Mouse (Mus musculus): ENCODE results near the gene Gpatch4.

Gene Gpatch4

GRCm38 (mm10) chr3:88030608-88031395 is 12.1 kb upstream of the Gpatch4 start:
- no peak for DNase-seq (ENCODE audit: low spot score in 2 of 2)

GRCm38 (mm10) chr3:88033506-88033905 is 9.4 kb upstream of the Gpatch4 start:
- no peak for DNase-seq (ENCODE audit: low spot score in 2 of 2)

GRCm38 (mm10) chr3:88035561-88036293 is 7.2 kb upstream of the Gpatch4 start:
- no peak for DNase-seq (ENCODE audit: low spot score in 2 of 2)

- DNase-seq (ENCODE audit: low spot score in 2 of 2): no peak
Observed at GRCm38 (mm10) chr3:88049532-88049931, 6.6 kb downstream of the Gpatch4 start.

- DNase-seq (ENCODE audit: low spot score in 2 of 2): no peak
Observed at GRCm38 (mm10) chr3:88057030-88057429, 14.1 kb downstream of the Gpatch4 start.

GRCm38 (mm10) chr3:88057902-88058696 is 15.2 kb downstream of the Gpatch4 start, which contains the start of gene Naxe:
Naxe (minus strand) TSS chr3:88058495.
- peak; percentile 72 to 82 for DNase-seq (ENCODE audit: low spot score in 2 of 2)

- peak in 1 of 2 experiments; percentile 4 for DNase-seq (ENCODE audit: low spot score in 2 of 2)
Observed at GRCm38 (mm10) chr3:88068386-88068785, 25.5 kb downstream of the Gpatch4 start.

- DNase-seq (ENCODE audit: low spot score in 2 of 2): peak; percentile 92 to 94
Observed at GRCm38 (mm10) chr3:88071783-88072182, 28.9 kb downstream of the Gpatch4 start.

GRCm38 (mm10) chr3:88073631-88074030 is 30.7 kb downstream of the Gpatch4 start:
- DNase-seq (ENCODE audit: low spot score in 2 of 2): no peak

- DNase-seq (ENCODE audit: low spot score in 2 of 2): no peak
Observed at GRCm38 (mm10) chr3:88074351-88074750, 31.4 kb downstream of the Gpatch4 start.

GRCm38 (mm10) chr3:88074766-88075165 is 31.9 kb downstream of the Gpatch4 start:
- DNase-seq (ENCODE audit: low spot score in 2 of 2): no peak

- DNase-seq (ENCODE audit: low spot score in 2 of 2): no peak
Observed at GRCm38 (mm10) chr3:88077441-88077840, 34.5 kb downstream of the Gpatch4 start.

- DNase-seq (ENCODE audit: low spot score in 2 of 2): no peak
Observed at GRCm38 (mm10) chr3:88078204-88078603, 35.3 kb downstream of the Gpatch4 start, which contains the start of gene Ttc24. Ttc24 (minus strand) TSS chr3:88078304.

GRCm38 (mm10) chr3:88081345-88082223 is 38.7 kb downstream of the Gpatch4 start, which contains the start of gene Iqgap3:
Iqgap3 (plus strand) TSS chr3:88081971.
- DNase-seq (ENCODE audit: low spot score in 2 of 2): peak; percentile 76 to 81

- DNase-seq (ENCODE audit: low spot score in 2 of 2): no peak
Observed at GRCm38 (mm10) chr3:88082224-88082618, 39.3 kb downstream of the Gpatch4 start.

- DNase-seq (ENCODE audit: low spot score in 2 of 2): no peak
Observed at GRCm38 (mm10) chr3:88082663-88083062, 39.8 kb downstream of the Gpatch4 start.

- DNase-seq (ENCODE audit: low spot score in 2 of 2): no peak
Observed at GRCm38 (mm10) chr3:88084001-88084400, 41.1 kb downstream of the Gpatch4 start.

GRCm38 (mm10) chr3:88085459-88085858 is 42.6 kb downstream of the Gpatch4 start:
- DNase-seq (ENCODE audit: low spot score in 2 of 2): no peak

- no peak for DNase-seq (ENCODE audit: low spot score in 2 of 2)
Observed at GRCm38 (mm10) chr3:88087688-88088087, 44.8 kb downstream of the Gpatch4 start.

GRCm38 (mm10) chr3:88090106-88090505 is 47.2 kb downstream of the Gpatch4 start:
- no peak for DNase-seq (ENCODE audit: low spot score in 2 of 2)

- DNase-seq (ENCODE audit: low spot score in 2 of 2): no peak
Observed at GRCm38 (mm10) chr3:88090616-88091015, 47.7 kb downstream of the Gpatch4 start.
